Mouse (Mus musculus): ENCODE measurements around the gene Mfsd2a. TPM values are rescaled to one million over a fixed set of nuclear protein-coding genes. Genes with fewer than 3 reads are reported as not detected.

Mfsd2a gene
- polyA plus RNA-seq, 1 experiment, result not detected

DNA sequence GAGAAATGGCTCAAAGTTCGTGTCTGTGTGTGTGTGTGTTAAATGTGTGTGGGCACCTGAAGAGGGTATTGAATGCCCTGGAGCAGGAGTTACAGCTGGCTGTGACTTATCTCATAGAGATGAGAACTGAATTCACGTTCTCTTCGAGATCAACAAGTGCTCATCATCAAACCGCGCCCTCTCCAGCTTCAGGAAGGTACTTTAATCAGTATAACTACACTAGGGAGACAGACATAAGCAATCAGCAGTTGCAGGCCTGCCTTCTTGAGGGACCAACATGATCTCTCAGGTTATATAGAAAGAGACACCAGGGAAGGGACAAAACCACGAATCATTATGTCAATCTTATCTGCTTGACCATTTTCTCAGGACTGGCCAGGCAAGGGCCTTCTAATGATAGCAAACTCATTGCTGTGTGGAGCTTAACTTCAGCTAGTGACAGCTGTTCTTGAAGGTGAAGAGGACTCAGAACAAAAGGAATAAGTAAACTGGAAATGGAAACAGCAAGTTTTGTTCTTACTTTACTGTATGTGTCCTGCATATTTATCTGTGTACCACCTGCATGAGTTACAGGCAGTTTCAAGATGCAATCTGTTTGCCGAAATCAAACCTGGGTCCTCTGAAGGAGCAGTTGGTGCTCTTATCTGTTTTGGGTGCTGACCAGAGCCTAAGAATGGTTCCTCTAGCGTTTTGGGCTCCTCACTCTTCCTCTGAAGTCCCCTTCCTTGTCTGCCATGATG is 28.6 kb downstream of the Mfsd2a start:
- H3K4me1 ChIP-seq (ENCODE audit: control insufficient read depth, insufficient read depth, insufficient read length, low read length), result no peaks in the 10 kb centered on the region
- H3K4me3 ChIP-seq (ENCODE audit: insufficient read depth, low read depth, low read length), result no peak overlapping the region
- no peak overlapping the region for H3K27ac ChIP-seq (replicated peaks; ENCODE audit: low read depth, low read length)

DNA sequence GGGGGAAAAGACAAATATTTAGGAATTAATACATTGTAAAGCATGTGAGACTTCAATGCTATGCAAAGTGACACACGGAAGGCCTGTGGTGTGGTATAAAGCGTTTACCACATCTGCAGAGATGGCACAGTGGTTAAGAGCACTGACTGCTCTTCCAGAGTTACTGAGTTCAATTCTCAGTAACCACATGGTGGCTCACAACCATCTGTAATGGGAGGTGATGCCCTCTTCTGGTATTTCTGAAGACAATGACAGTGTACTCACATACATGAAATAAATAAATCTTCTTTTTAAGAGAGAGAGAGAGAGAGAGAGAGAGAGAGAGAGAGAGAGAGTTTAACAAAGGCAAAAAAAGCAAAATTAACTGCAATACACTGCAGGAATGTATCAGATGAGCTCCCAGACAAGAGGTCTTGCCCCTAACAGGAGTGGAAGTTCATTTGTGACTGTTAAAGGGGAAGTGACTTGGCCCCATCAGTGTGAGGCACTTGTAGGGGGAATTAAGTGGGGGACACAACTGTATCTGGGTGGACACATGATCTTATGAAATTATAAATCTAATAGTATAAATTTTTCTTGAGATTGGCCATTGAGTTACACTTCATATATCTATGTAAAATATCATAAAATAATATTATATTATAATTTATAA is 29.9 kb downstream of the Mfsd2a start:
- Histone ChIP-seq H3K4me3 (ENCODE audit: insufficient read depth, low read depth, low read length) (no peak overlapping the region), H3K27ac (replicated peaks; ENCODE audit: low read depth, low read length) (no peak overlapping the region), H3K4me1 (ENCODE audit: control insufficient read depth, insufficient read depth, insufficient read length, low read length) (no peaks in the 10 kb centered on the region)

DNA sequence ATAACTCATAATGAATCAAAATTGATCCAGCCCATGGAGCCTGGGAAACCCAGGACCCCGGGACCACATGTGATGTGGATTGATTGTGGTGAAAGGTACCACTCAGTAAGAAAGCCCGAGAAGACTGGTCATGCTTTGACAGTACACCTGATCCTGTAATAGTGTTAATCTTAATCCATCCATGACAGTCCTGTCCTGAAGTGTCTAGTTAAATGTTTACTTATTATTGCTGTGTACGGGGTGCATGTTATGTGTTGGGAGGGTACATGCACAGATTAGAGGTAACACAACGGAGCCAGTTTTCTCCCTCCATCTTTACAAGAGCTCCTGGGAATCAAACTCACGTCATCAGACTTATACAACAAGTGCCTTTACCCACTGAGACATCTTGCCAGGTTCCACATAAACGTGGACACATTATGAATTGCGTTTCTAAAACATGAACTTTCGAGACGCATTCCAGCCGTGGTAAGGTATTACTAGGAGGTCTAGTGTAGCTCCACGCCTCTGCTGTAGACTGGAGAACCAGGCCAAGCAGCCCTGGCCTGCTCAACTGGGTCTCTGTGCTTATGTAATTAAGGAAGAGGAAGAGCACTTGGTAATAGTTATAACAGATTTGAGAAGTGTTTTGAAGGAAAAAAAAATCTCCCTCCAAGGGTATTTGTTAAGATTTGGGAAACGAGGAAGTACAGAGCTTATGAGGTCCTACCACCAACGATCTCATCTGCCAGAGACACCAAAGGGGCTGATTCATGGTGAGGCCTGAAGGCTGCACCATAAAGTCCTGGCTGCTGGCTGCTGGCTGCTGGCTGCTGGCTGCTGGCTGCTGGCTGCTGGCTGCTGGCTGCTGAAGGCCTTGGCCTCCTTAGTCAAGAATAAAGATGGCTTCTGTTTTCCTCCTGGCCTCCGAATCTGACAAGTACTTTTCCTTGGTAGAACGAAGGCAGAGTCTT is 37.3 kb downstream of the Mfsd2a start:
- Histone ChIP-seq H3K4me3 (ENCODE audit: insufficient read depth, low read depth, low read length) (no peak overlapping the region), H3K4me1 (ENCODE audit: control insufficient read depth, insufficient read depth, insufficient read length, low read length) (no peaks in the 10 kb centered on the region), H3K27ac (replicated peaks; ENCODE audit: low read depth, low read length) (0 out of 2 replicates have a peak overlapping the region, but pooled peaks have one; percentile 8)

DNA sequence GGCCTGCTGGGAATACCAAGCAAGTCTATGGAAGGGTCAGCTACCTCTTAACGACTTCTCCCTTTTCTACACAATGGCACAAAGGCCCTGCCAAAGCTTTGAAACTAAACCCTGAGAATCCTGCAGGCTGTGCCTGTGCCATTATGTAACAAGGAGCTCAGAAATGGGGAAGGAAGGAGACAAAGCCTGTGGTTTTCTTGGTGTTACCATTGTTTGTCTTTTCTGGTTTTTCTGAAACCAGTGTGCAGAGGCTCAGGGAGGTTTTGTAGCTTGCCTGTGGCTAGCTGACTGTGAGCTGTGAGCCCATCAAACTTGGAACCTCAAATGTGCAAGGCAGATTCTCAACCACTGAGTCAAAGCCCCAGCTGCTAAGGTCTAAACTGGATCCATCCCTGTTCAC is 38.1 kb downstream of the Mfsd2a start:
- no peak overlapping the region for H3K4me3 ChIP-seq (ENCODE audit: insufficient read depth, low read depth, low read length)
- H3K27ac ChIP-seq (replicated peaks; ENCODE audit: low read depth, low read length), result no peak overlapping the region
- H3K4me1 ChIP-seq (ENCODE audit: control insufficient read depth, insufficient read depth, insufficient read length, low read length), result no peaks in the 10 kb centered on the region

DNA sequence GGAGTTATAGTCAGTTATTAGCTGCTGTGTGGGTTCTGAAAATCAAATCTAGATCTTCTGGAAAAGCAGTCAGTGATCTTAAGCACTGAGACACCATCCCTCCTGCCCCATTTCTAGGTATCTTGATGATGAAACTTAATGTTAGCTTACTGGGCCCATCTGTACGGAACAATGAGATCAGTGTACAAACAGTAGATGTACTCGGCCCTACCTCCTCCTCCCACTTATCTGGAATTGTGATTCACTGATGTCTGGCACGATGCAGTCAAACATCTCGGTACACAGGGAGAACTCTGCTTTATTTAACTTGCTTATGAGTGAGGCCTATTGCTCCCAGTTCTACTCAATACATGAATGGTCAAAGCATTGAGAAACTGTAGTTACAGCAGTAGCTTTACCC is 45.0 kb downstream of the Mfsd2a start:
- H3K4me1 ChIP-seq (ENCODE audit: control insufficient read depth, insufficient read depth, insufficient read length, low read length), result no peaks in the 10 kb centered on the region
- no peak overlapping the region for H3K27ac ChIP-seq (replicated peaks; ENCODE audit: low read depth, low read length)
- no peak overlapping the region for H3K4me3 ChIP-seq (ENCODE audit: insufficient read depth, low read depth, low read length)

DNA sequence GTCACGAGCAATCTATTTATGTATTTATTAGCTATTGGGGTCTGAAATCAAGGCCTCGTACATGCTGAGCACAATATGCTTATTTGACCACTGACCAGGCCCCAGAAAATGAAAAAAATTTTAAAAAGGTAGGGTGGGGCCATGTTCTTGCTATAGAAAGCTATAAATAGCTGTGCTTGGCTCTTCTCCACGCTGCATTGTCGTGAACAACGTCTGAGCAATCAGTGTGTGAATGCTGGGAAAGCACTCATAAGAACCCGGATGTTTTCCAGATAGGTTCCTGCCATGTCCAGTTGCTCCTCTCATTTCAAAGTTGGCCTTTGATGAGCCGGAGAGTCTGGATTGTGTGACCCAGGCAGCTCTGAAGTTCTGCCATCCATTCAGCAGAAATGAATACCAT is 46.8 kb downstream of the Mfsd2a start:
- no peaks in the 10 kb centered on the region for H3K4me1 ChIP-seq (ENCODE audit: control insufficient read depth, insufficient read depth, insufficient read length, low read length)
- H3K27ac ChIP-seq (replicated peaks; ENCODE audit: low read depth, low read length), result no peak overlapping the region
- no peak overlapping the region for H3K4me3 ChIP-seq (ENCODE audit: insufficient read depth, low read depth, low read length)

DNA sequence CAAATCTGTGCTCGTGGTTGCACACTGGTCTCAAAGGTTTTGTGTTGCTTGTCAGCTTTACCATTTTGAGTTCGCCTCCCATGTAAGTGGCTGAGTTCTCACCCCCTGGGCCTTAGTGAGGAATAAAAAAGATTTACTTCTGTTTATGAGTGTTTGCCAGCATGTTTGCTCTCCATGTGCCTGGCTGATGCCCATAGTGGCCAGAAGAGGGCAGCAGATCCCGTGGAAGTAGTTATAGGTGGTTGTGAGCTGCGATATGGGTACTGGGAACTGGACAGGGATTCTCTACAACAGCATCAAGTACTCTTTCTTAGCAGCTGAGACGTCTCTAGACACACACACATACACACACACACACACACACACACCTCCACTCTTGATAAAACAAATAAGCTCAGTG is 48.4 kb downstream of the Mfsd2a start:
- Histone ChIP-seq H3K4me3 (ENCODE audit: insufficient read depth, low read depth, low read length) (no peak overlapping the region), H3K4me1 (ENCODE audit: control insufficient read depth, insufficient read depth, insufficient read length, low read length) (no peaks in the 10 kb centered on the region), H3K27ac (replicated peaks; ENCODE audit: low read depth, low read length) (no peak overlapping the region)

DNA sequence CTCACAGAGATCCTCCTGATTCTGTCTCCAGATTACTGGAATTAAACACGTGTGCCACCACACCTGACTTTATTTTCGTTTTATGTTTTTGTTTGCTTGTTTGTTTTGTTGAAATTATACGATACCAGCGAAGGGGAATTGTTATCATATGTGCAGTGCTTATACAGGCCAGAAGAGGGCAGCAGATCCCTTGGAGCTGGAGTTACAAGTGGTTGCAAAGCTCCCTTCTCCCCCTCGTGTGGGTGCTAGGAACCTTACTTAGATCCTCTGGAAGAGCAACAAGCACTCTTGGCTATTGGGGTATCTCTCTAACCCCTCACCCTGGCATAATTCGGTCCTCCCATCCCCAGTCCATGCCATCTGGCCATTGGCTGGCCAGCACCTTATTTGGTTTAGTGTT is 50.4 kb downstream of the Mfsd2a start:
- no peaks in the 10 kb centered on the region for H3K4me1 ChIP-seq (ENCODE audit: control insufficient read depth, insufficient read depth, insufficient read length, low read length)
- H3K4me3 ChIP-seq (ENCODE audit: insufficient read depth, low read depth, low read length), result no peak overlapping the region
- no peak overlapping the region for H3K27ac ChIP-seq (replicated peaks; ENCODE audit: low read depth, low read length)

DNA sequence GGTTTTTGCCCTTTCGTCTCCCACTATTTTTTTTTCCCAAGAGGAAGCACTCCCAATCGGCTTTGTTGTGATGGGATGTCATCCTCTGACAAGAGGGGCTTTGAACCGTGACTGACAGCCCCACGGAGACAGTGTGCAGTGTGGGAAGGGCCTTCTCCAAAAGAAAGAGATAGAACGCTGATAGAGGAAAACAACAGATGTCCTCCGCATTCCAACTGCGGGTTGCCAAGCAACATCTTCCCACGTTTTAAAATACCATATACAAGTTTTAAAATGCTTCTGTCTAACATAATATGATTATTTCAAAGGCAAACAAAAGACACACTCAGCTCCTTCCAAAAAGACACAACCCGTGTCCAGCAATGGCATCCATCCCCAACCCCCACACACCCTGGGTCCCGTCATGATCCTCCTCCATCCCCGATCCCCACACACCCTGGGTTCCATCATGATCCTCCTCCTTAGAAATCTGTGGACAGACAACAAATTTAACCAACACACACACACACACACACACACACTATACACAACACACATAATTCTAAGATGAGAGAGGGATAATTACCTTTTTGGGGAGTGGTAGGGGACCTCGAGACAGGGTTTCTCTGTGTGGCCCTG is 51.3 kb downstream of the Mfsd2a start:
- Histone ChIP-seq H3K27ac (replicated peaks; ENCODE audit: low read depth, low read length) (no peak overlapping the region), H3K4me1 (ENCODE audit: control insufficient read depth, insufficient read depth, insufficient read length, low read length) (no peaks in the 10 kb centered on the region), H3K4me3 (ENCODE audit: insufficient read depth, low read depth, low read length) (no peak overlapping the region)

DNA sequence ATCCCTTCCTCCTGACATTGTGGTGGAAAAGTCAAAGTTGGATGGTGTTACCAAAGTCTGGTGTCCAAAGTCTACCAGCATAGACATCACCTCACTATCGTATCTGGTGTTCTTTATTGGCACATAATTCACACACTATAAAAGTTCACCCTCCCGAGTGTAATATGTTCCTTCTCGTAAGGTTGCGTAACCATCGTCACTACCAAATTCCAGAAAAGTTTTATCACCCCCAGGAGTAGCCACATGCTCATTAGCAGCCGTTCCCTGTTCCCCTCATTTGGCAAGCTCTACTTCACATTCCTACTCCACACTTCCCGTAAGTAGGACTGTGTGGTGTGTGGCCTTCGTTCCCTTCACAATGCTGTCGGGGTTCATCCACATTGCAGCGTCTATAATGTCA is 55.6 kb downstream of the Mfsd2a start:
- Histone ChIP-seq H3K4me1 (ENCODE audit: control insufficient read depth, insufficient read depth, insufficient read length, low read length) (no peaks in the 10 kb centered on the region), H3K4me3 (ENCODE audit: insufficient read depth, low read depth, low read length) (no peak overlapping the region), H3K27ac (replicated peaks; ENCODE audit: low read depth, low read length) (no peak overlapping the region)

DNA sequence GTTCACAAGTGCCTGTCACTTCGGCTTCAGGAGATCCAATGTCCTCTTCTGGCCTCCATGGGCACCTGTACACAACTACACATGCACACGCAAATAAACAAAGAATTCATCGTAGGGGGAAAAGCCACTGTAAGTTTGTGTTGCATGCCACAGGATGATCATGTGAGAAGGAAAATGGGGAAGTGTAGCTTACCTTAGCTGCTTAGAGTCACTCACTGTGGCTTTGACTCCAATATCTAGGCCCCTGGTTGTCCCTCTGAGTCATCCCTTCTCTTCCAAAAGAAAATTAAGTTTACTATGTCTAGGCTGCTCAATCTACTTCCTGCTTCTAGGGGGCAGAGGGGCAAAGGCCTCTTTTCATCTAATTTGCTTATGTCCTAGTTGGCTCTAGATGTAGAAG is 57.3 kb downstream of the Mfsd2a start:
- Histone ChIP-seq H3K4me3 (ENCODE audit: insufficient read depth, low read depth, low read length) (no peak overlapping the region), H3K27ac (replicated peaks; ENCODE audit: low read depth, low read length) (no peak overlapping the region), H3K4me1 (ENCODE audit: control insufficient read depth, insufficient read depth, insufficient read length, low read length) (no peaks in the 10 kb centered on the region)

DNA sequence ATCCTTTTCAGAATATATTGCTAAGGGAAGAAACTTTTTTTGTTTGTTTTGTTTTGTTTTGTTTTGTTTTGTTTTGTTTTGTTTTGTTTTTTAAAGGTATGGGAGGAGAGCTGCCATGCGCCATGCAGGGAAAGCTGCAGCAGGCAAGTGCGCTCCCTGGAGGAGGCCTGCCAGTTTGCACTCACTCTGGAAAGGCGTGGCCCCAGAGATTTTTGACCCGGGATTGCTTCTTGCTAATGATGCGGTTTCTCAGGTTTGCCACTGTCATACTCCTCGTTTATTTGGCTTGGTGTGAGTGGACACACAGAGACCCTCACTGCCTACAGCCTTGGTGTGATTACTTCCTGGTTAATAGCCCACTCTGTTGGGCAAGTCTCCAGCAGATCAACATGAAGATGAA is 58.8 kb downstream of the Mfsd2a start:
- H3K27ac ChIP-seq (replicated peaks; ENCODE audit: low read depth, low read length), result no peak overlapping the region
- H3K4me1 ChIP-seq (ENCODE audit: control insufficient read depth, insufficient read depth, insufficient read length, low read length), result no peaks in the 10 kb centered on the region
- H3K4me3 ChIP-seq (ENCODE audit: insufficient read depth, low read depth, low read length), result no peak overlapping the region

DNA sequence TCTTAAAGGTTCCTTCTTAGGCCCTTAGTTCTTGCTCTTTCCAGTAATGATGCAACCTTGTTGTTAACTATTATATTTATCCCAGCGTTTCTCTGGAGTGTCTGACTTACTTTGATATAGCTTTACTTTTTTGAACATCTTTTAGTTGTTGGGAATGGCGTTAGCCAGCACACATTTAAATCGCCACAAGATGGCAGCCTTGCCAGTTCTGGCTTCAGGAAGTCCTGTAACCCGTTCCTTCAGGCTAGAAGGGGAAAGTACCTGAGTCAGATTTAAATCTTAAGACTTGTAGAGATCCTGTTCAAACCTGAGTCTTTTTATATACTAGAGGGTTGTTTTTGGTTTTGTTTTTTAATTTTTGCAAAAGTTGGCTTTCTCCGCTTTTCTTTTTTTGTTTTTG is 62.7 kb downstream of the Mfsd2a start:
- Histone ChIP-seq H3K27ac (replicated peaks; ENCODE audit: low read depth, low read length) (no peak overlapping the region), H3K4me3 (ENCODE audit: insufficient read depth, low read depth, low read length) (no peak overlapping the region), H3K4me1 (ENCODE audit: control insufficient read depth, insufficient read depth, insufficient read length, low read length) (no peaks in the 10 kb centered on the region)

DNA sequence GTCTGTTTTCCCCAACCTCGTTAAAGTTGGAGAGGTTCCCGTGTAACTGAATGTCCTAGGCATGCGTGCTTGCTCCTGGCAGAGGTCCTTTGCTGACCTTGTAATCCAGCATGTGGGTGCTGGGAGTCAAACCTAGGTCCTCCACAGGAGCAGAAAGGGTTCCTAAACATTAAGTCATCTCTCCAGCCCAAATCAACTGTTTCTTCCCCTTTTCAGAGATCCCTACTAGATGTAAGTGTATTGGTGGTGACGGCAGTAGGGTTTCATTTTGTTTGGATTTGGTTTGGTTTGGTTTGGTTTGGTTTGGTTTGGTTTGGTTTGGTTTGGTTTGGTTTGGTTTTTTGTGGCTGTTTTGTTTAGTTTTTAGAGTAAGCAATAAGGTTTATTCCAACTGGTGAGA is 63.2 kb downstream of the Mfsd2a start:
- H3K27ac ChIP-seq (replicated peaks; ENCODE audit: low read depth, low read length), result no peak overlapping the region
- no peaks in the 10 kb centered on the region for H3K4me1 ChIP-seq (ENCODE audit: control insufficient read depth, insufficient read depth, insufficient read length, low read length)
- H3K4me3 ChIP-seq (ENCODE audit: insufficient read depth, low read depth, low read length), result no peak overlapping the region
